Mouse (Mus musculus): Measurements from ENCODE around the gene Ier2. TPM values are rescaled to one million over a fixed set of nuclear protein-coding genes. Genes with fewer than 3 reads are reported as not detected.
"Not testable (repeated sequence)": the region's sequence is repeated elsewhere in the genome, so short reads cannot be mapped to it uniquely, and the experiment has no call there.

The Ier2 gene
- polyA plus RNA-seq, 1 experiment from 2014 or later: 20.3 TPM

DNA sequence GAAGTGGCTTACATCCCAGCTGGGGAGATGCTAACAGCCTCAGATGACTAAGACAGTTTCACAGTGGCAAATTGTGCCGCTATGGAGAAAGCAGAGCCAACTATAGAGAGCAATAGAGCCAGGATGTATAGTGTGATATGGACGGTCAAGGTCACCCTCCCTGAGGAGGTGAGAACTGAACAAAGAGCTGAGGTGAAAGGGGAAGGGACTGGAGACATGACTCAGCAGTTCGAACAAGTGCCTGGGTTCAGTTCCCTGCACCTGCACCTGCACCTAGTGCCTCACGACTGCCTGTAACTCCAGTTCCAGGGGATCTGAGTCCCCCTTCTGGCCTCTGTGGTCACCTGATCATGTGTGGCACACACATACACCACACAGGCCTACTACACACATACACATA is 32.5 kb downstream of the Ier2 start:
- WGBS (ENCODE audit: insufficient replicate concordance): 46% methylated on average over 4 of the region's 4 CpGs
- H3K4me2 ChIP-seq (ENCODE audit: low read depth, low read length): no peak overlapping the region
- H3K27ac ChIP-seq (ENCODE audit: low read length): no peak overlapping the region
- no peaks in the 10 kb centered on the region for H3K4me1 ChIP-seq (ENCODE audit: control insufficient read depth, low read depth, low read length)
- no peak overlapping the region for H3K4me3 ChIP-seq (ENCODE audit: low read depth, low read length)
- no peak for ATAC-seq (ENCODE audit: low read depth)
- no peaks in the 10 kb centered on the region for H3K36me3 ChIP-seq (ENCODE audit: control insufficient read depth, insufficient read depth)
- H3K9me3 ChIP-seq (replicated peaks; ENCODE audit: control insufficient read depth, low read length): no peaks in the 10 kb centered on the region
- H3K27me3 ChIP-seq (ENCODE audit: control insufficient read depth, insufficient read depth, low read depth, low read length): no peaks in the 10 kb centered on the region
- H3K9ac ChIP-seq (ENCODE audit: low read depth, low read length): no peak overlapping the region

DNA sequence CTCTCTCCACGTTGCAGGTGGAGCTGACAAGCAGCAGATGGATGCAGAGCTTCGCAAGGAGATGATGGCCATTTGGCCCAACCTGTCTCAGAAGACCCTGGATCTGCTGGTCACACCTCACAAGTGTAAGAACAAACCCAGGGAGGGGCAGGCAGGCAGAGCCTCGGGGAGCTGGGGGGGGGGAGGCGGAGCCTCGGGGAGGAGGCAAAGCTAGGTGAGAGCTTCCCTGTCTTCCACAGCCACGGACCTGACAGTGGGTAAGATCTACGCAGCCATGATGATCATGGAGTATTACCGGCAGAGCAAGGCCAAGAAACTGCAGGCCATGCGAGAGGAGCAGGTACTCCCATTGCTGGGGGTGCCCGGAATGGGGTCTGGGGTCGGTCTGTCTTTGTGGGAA is 33.1 kb downstream of the Ier2 start:
- H3K4me2 ChIP-seq (ENCODE audit: low read depth, low read length): no peak overlapping the region
- no peak for ATAC-seq (ENCODE audit: low read depth)
- no peaks in the 10 kb centered on the region for H3K9me3 ChIP-seq (replicated peaks; ENCODE audit: control insufficient read depth, low read length)
- 64% methylated on average over 11 of the region's 11 CpGs for WGBS (ENCODE audit: insufficient replicate concordance)
- H3K4me3 ChIP-seq (ENCODE audit: low read depth, low read length): no peak overlapping the region
- H3K27me3 ChIP-seq (ENCODE audit: control insufficient read depth, insufficient read depth, low read depth, low read length): no peaks in the 10 kb centered on the region
- H3K36me3 ChIP-seq (ENCODE audit: control insufficient read depth, insufficient read depth): no peaks in the 10 kb centered on the region
- no peaks in the 10 kb centered on the region for H3K4me1 ChIP-seq (ENCODE audit: control insufficient read depth, low read depth, low read length)
- no peak overlapping the region for H3K27ac ChIP-seq (ENCODE audit: low read length)
- H3K9ac ChIP-seq (ENCODE audit: low read depth, low read length): no peak overlapping the region

DNA sequence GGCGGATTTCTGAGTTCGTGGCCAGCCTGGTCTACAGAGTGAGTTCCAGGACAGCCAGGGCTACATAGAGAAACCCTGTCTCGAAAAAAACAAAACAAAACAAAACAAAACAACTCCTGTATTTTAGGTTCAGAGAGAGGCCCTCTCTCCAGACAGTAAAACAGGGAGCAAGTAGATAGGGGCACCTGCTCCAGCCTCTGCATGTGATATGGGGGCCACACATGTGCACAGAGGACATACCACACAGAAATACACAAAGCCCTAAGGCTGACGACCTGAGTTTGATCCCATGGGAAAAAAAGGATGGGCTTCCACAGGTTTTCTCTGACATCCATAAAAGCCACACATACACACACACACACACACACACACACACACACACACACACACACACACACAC is 39.2 kb downstream of the Ier2 start:
- not testable (repeated sequence) for ATAC-seq (ENCODE audit: low read depth)

DNA sequence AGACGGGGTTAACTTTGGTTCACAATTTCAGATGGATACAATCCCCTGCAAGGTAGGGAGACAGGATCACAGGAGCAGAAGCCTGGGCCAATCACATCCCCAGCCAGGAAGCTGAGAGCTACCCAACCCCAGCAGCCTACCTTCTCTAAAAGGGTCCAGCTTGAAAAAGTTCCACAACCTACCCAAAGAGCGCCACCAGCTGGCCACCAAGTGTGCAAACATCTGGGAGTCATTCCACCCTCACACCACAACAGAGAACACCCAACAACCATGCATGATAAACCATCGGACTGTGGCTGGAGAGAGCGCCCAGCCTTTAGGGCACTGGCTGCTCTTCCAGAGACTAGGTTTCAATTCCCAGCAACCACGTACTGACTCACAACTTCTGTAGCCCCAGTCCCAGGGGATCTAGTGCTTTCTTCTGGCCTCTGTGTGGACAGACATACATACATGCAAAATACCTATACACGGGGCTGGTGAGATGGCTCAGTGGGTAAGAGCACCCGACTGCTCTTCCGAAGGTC is 41.5 kb downstream of the Ier2 start:
- ATAC-seq (ENCODE audit: low read depth): no peak

More for the DNA sequence above, 39.2 kb downstream of the Ier2 start:
- not testable (repeated sequence) for H3K4me2 ChIP-seq (ENCODE audit: low read depth, low read length); H3K4me3 ChIP-seq (ENCODE audit: low read depth, low read length); H3K36me3 ChIP-seq (ENCODE audit: control insufficient read depth, insufficient read depth); H3K4me1 ChIP-seq (ENCODE audit: control insufficient read depth, low read depth, low read length); H3K9ac ChIP-seq (ENCODE audit: low read depth, low read length); H3K27ac ChIP-seq (ENCODE audit: low read length); H3K9me3 ChIP-seq (replicated peaks; ENCODE audit: control insufficient read depth, low read length); H3K27me3 ChIP-seq (ENCODE audit: control insufficient read depth, insufficient read depth, low read depth, low read length)
- 60% methylated on average over 4 of the region's 4 CpGs for WGBS (ENCODE audit: insufficient replicate concordance)

DNA sequence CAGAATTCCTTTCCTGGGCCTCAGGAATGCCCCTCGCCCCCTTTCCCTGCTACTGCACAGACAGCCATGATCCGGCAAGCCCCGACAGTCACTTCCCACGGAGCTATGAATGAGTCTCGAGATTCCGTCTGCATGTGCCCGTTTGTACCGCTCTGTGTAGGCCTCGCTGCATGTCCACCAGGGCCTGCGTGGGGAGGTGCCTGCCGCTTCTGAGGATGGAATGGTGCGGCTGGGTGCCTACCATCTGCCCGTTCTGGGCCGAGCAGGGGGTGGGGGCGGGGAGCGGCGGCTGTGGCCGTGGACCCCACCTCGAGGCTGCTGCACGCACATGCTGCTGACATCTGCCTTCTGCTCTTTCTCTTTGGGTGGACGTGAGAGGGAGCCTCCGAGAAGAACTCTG is 45.6 kb downstream of the Ier2 start:
- Histone ChIP-seq H3K27ac (ENCODE audit: low read length) (no peak overlapping the region), H3K4me2 (ENCODE audit: low read depth, low read length) (no peak overlapping the region), H3K4me1 (ENCODE audit: control insufficient read depth, low read depth, low read length) (no peaks in the 10 kb centered on the region), H3K9me3 (replicated peaks; ENCODE audit: control insufficient read depth, low read length) (no peaks in the 10 kb centered on the region), H3K9ac (ENCODE audit: low read depth, low read length) (no peak overlapping the region), H3K36me3 (ENCODE audit: control insufficient read depth, insufficient read depth) (no peaks in the 10 kb centered on the region), H3K27me3 (ENCODE audit: control insufficient read depth, insufficient read depth, low read depth, low read length) (peaks cover 26% of the 10 kb centered on the region), H3K4me3 (ENCODE audit: low read depth, low read length) (no peak overlapping the region)
- WGBS (ENCODE audit: insufficient replicate concordance): 44% methylated on average over 22 of the region's 22 CpGs
- ATAC-seq (ENCODE audit: low read depth): no peak

More for the DNA sequence above, 41.5 kb downstream of the Ier2 start:
- WGBS (ENCODE audit: insufficient replicate concordance): 61% methylated on average over 8 of the region's 8 CpGs
- H3K9ac ChIP-seq (ENCODE audit: low read depth, low read length): no peak overlapping the region
- peaks cover 5% of the 10 kb centered on the region; the same call in 1 of the 2 replicates for H3K4me1 ChIP-seq (ENCODE audit: control insufficient read depth, low read depth, low read length)
- no peaks in the 10 kb centered on the region for H3K9me3 ChIP-seq (replicated peaks; ENCODE audit: control insufficient read depth, low read length)
- peaks cover 14% of the 10 kb centered on the region for H3K27me3 ChIP-seq (ENCODE audit: control insufficient read depth, insufficient read depth, low read depth, low read length)
- H3K27ac ChIP-seq (ENCODE audit: low read length): no peak overlapping the region
- H3K4me3 ChIP-seq (ENCODE audit: low read depth, low read length): no peak overlapping the region
- no peaks in the 10 kb centered on the region for H3K36me3 ChIP-seq (ENCODE audit: control insufficient read depth, insufficient read depth)
- no peak overlapping the region for H3K4me2 ChIP-seq (ENCODE audit: low read depth, low read length)

DNA sequence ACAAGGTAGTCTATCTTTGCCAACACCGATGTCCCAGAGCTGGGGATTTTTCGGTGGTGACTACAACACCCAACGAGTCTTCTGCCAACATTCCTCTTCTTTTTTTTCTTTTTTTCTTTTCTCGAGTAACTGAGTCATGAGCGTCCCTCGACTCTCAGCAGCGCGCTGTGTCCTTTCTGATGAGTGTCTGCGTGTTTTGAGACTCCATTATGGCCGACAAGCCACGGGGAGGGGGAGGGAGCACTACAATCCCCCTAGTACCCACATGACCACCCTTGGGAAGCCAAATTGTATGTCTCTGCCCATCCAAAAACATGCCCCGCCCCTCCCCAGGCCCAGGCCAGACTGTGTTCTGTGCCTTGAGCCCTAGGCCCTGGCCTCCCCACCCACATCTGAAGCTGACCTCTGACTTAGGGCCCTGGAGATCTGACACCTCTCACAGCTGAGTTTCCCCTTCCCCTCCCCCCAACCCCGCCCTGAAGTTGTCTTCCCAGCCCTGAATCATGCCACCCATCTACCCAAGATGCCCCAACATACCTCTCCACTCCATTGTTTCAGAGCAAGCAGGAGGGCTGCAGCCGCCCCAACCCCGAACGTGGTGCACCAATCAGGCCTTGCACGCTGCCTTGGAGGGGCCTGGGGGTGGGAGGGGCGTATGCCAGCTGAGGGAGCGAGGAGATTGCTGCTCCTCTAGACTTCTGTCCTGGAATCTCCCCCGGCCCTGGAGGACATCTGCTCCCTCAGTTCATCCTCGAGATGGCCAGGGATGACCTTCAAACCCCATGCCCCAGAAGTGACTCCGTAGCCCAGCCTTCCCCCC is 46.8 kb downstream of the Ier2 start:
- H3K9me3 ChIP-seq (replicated peaks; ENCODE audit: control insufficient read depth, low read length): no peaks in the 10 kb centered on the region
- H3K4me3 ChIP-seq (ENCODE audit: low read depth, low read length): no peak overlapping the region
- no peaks in the 10 kb centered on the region for H3K36me3 ChIP-seq (ENCODE audit: control insufficient read depth, insufficient read depth)
- H3K27ac ChIP-seq (ENCODE audit: low read length): no peak overlapping the region
- no peak for ATAC-seq (ENCODE audit: low read depth)
- H3K27me3 ChIP-seq (ENCODE audit: control insufficient read depth, insufficient read depth, low read depth, low read length): peaks cover 26% of the 10 kb centered on the region
- H3K9ac ChIP-seq (ENCODE audit: low read depth, low read length): no peak overlapping the region
- 41% methylated on average over 22 of the region's 22 CpGs for WGBS (ENCODE audit: insufficient replicate concordance)
- no peak overlapping the region for H3K4me2 ChIP-seq (ENCODE audit: low read depth, low read length)
- no peaks in the 10 kb centered on the region for H3K4me1 ChIP-seq (ENCODE audit: control insufficient read depth, low read depth, low read length)

GRCm38 (mm10) chr8:84614512-84615223 is 48.0 kb downstream of the Ier2 start:
- Histone ChIP-seq H3K4me2 (ENCODE audit: low read depth, low read length) (no peak overlapping the region), H3K9ac (ENCODE audit: low read depth, low read length) (no peak overlapping the region), H3K27ac (ENCODE audit: low read length) (no peak overlapping the region), H3K4me1 (ENCODE audit: control insufficient read depth, low read depth, low read length) (no peaks in the 10 kb centered on the region), H3K4me3 (ENCODE audit: low read depth, low read length) (no peak overlapping the region), H3K9me3 (replicated peaks; ENCODE audit: control insufficient read depth, low read length) (no peaks in the 10 kb centered on the region), H3K36me3 (ENCODE audit: control insufficient read depth, insufficient read depth) (no peaks in the 10 kb centered on the region), H3K27me3 (ENCODE audit: control insufficient read depth, insufficient read depth, low read depth, low read length) (peaks cover 24% of the 10 kb centered on the region)
- ATAC-seq (ENCODE audit: low read depth): no peak
- 24% methylated on average over 16 of the region's 16 CpGs for WGBS (ENCODE audit: insufficient replicate concordance)

Measured in liver, embryonic 16.5 days (tissue).